Mouse (Mus musculus): Measurements from ENCODE around the gene Mycl. TPM values are rescaled to one million over a fixed set of nuclear protein-coding genes. Genes with fewer than 3 reads are reported as not detected.
"Not testable (repeated sequence)": the region's sequence is repeated elsewhere in the genome, so short reads cannot be mapped to it uniquely, and the experiment has no call there.

The Mycl gene
- polyA plus RNA-seq, 1 experiment from 2014 or later: 33.6 TPM

DNA sequence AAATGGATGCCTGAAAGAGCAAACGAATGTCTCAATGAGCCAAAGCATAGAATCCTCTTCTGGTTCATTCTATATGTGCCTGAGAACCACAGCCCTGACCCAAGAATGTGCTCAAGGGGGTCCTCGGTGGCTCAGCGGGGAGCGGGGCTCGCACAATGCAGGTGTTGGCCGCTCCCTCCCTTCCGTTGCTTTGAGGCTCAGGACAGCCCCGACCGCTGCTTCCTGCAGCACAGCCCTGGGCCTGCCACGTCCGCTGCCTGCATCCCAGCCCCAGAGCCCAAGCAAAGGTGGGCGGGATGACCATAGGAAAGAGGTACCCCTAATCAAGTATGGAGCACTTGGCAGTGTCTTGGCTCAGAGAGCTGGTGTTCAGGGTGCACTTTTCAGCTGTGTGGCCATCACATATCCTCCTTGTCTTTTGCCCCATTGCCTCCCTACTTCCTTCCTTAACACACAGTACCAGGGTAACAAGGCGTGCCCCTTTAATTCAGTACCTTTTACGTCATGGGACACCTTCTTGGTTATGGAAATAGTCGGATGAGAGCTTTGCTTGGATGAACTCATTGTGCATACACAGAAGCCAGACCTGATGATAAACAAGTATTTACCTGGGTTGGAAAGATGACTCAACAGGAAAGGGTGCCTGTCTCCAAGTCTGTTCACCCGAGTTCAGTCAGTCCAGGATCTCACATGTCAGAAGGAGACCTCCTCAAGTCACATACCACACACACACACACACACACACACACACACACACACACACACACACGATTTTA lies 11.8 kb upstream of the Mycl start:
- DNase-seq (ENCODE audit: low spot score): no peak
- Histone ChIP-seq H3K27me3 (replicated peaks; ENCODE audit: low read depth, poor library complexity, severe bottlenecking) (peaks cover 38% of the 10 kb centered on the region), H3K4me1 (peaks cover 7% of the 10 kb centered on the region), H3K36me3 (replicated peaks) (no peaks in the 10 kb centered on the region), H3K27ac (replicated peaks) (peak overlapping the region; percentile 8; the same call in 1 of the 2 replicates), H3K9me3 (no peaks in the 10 kb centered on the region), H3K4me3 (peak overlapping the region; percentile 32)
- WGBS: 23% methylated on average over 17 of the region's 17 CpGs

DNA sequence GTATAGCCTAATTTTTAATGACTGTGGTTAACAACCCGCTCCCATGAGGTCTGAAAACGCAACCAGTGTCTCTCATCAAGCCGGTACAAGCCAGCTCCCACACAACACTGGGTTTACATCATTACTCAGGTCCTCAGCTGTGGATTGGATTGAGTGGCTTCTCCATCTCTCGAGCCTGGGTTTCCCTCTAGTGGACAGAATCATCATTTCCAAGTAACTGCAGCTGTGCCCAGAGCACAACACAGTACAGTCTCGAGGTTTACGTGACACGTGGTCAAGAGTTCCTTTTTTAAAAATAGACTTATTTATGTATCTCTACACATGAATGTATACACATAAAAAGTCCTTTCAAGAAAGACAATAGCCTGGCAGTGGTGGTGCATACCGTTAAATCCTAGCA lies 10.3 kb upstream of the Mycl start:
- WGBS: 53% methylated on average over 8 of the region's 8 CpGs
- Histone ChIP-seq H3K36me3 (replicated peaks) (no peaks in the 10 kb centered on the region), H3K9me3 (no peaks in the 10 kb centered on the region), H3K27ac (replicated peaks) (no peak overlapping the region), H3K4me1 (peaks cover 7% of the 10 kb centered on the region), H3K27me3 (replicated peaks; ENCODE audit: low read depth, poor library complexity, severe bottlenecking) (peaks cover 38% of the 10 kb centered on the region), H3K4me3 (no peak overlapping the region)
- peak; percentile 49 for DNase-seq (ENCODE audit: low spot score)

DNA sequence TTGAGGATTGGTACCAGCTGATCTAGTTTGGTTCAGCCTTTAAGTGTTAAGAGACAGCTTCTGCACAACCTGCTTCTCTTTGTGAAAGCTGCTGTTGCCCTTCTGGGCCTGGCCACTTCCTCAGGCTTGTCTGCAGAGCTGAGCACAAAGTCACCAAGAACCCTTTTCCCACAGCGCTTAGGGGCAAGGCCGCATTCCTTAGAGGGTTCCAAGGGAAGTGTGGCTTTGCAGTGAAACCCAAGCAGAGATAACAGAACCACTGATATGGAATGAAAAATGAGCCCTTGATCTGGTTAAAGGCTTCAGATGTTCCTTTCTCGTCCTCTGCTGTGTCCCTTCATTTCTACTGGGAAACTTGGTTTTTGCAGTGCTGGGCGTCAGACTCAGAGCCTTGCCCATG lies 8.0 kb upstream of the Mycl start:
- DNase-seq (ENCODE audit: low spot score): no peak
- H3K27ac ChIP-seq (replicated peaks): no peak overlapping the region
- H3K36me3 ChIP-seq (replicated peaks): no peaks in the 10 kb centered on the region
- peaks cover 7% of the 10 kb centered on the region for H3K4me1 ChIP-seq
- H3K27me3 ChIP-seq (replicated peaks; ENCODE audit: low read depth, poor library complexity, severe bottlenecking): peaks cover 22% of the 10 kb centered on the region
- H3K4me3 ChIP-seq: no peak overlapping the region
- 86% methylated on average over 4 of the region's 4 CpGs for WGBS
- no peaks in the 10 kb centered on the region for H3K9me3 ChIP-seq

DNA sequence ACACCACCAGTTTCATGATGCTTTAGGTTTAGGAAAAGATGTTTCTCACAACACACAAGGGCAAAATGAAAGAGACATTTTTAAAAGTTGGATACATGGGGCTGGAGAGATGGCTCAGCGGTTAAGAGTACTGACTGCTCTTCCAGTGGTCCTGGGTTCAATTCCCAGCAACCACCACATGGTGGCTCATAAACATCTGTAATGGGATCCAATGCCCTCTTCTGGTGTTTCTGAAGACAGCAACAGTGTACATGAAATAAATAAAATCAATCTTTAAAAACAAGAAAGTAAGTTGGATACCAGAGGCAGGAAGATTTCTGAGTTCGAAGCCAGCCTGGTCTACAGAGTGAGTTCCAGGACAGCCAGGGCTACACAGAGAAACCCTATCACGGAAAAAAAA lies 7.4 kb upstream of the Mycl start:
- not testable (repeated sequence) for H3K36me3 ChIP-seq (replicated peaks); H3K4me1 ChIP-seq; DNase-seq (ENCODE audit: low spot score); H3K27ac ChIP-seq (replicated peaks); H3K9me3 ChIP-seq; H3K4me3 ChIP-seq
- H3K27me3 ChIP-seq (replicated peaks; ENCODE audit: low read depth, poor library complexity, severe bottlenecking): peaks cover 16% of the 10 kb centered on the region
- 52% methylated on average over 3 of the region's 3 CpGs for WGBS

DNA sequence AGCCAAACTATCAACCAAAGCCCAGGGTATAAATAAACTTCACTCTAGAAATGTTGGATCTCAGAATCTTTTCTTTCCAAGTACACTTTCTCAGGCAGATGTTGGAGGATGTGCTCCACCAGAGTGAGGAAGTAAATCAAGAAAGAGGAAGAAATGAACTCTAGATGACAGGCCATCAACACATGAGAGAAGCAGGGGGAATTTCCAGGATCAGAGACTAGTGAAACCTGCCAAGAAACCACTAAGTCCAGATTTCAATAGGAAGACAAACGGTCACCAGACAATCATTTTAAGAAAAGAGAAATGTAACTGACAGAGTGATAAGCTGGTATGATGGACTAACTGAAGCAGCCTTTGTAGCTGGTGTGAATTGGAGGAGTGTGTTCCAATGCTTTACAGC lies 4.3 kb upstream of the Mycl start:
- H3K36me3 ChIP-seq (replicated peaks): no peaks in the 10 kb centered on the region
- DNase-seq (ENCODE audit: low spot score): no peak
- 90% methylated on average over 1 of the region's 1 CpGs for WGBS
- peaks cover under 1% of the 10 kb centered on the region; the same call in 1 of the 2 replicates for H3K4me1 ChIP-seq
- no peaks in the 10 kb centered on the region for H3K9me3 ChIP-seq
- H3K27ac ChIP-seq (replicated peaks): no peak overlapping the region
- H3K4me3 ChIP-seq: no peak overlapping the region
- 0 out of 2 replicates have a peak, but pooled peaks cover 4% of the 10 kb centered on the region for H3K27me3 ChIP-seq (replicated peaks; ENCODE audit: low read depth, poor library complexity, severe bottlenecking)

DNA sequence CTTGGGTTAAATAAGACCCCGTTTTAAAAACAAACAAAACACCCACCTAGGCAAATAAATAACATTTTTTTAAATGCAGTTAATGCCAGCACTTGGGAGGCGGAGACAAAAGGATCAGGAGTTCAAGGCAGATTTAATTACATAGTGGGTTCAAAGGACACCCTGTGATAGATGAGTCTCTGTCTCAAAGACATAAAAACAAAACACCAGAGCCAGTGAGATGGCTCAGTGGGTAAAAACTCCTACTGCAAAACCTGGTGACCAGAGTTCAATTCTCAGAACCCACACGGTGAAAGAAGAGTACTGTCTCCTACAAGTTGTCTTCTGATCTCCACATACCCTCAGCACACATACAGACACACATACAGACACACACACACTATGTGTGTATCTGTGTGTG lies 3.2 kb upstream of the Mycl start:
- Histone ChIP-seq H3K27ac (replicated peaks) (no peak overlapping the region), H3K9me3 (no peaks in the 10 kb centered on the region), H3K36me3 (replicated peaks) (no peaks in the 10 kb centered on the region), H3K4me3 (no peak overlapping the region), H3K27me3 (replicated peaks; ENCODE audit: low read depth, poor library complexity, severe bottlenecking) (0 out of 2 replicates have a peak, but pooled peaks cover 4% of the 10 kb centered on the region), H3K4me1 (peaks cover 11% of the 10 kb centered on the region)
- 73% methylated on average over 3 of the region's 3 CpGs for WGBS
- no peak for DNase-seq (ENCODE audit: low spot score)

DNA sequence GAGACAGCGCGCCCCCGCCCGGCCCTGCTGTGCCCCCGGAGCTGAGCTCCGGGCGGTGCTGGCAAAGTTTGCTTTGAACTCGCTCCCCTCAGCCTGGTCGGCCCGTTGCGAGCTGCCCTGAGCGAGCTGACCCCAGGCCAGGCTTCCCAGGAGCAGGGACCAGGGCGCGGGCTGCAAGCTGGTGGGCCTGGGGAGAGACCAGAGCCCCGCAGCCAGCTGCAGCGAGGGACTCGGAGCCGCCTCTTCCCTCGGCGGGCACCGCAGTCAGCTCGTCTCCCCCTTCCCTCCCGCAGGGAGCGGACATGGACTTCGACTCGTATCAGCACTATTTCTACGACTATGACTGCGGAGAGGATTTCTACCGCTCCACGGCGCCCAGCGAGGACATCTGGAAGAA lies 767 bp downstream of the Mycl start:
- Histone ChIP-seq H3K9me3 (no peaks in the 10 kb centered on the region), H3K27me3 (replicated peaks; ENCODE audit: low read depth, poor library complexity, severe bottlenecking) (peaks cover 40% of the 10 kb centered on the region), H3K4me1 (peaks cover 51% of the 10 kb centered on the region), H3K4me3 (peak overlapping the region; percentile 84), H3K36me3 (replicated peaks) (peaks cover 16% of the 10 kb centered on the region), H3K27ac (replicated peaks) (peak overlapping the region; percentile 95)
- WGBS: 0% methylated on average over 32 of the region's 32 CpGs
- DNase-seq (ENCODE audit: low spot score): no peak

DNA sequence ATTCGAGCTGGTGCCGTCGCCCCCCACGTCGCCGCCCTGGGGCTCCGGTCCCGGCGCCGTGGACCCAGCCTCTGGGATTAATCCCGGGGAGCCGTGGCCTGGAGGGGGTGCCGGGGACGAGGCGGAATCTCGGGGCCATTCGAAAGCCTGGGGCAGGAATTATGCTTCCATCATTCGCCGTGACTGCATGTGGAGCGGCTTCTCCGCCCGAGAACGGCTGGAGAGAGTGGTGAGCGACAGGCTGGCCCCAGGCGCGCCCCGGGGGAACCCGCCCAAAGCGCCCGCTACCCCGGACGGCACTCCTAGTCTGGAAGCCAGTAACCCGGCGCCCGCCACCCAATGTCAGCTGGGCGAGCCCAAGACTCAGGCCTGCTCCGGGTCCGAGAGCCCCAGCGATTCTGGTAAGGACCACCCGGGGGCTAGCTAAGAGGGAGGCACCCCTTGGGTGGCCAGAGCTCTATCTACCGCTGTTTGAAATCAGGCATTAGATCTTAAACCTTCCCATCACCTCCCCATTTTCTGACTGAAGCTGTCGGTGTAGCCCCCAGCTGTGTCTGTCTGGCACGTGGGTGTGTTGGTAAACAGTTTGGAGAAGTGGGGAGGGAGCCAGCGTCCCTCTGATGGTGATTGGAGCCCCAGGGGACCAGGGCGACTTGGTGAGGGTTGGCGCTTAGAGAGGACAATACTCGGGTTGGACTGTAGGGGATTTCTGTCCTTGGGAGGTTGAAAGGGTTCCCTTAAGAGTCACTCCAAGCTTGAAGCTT lies 1.3 kb downstream of the Mycl start:
- Histone ChIP-seq H3K27ac (replicated peaks) (peak overlapping the region; percentile 95), H3K4me3 (peak overlapping the region; percentile 84), H3K27me3 (replicated peaks; ENCODE audit: low read depth, poor library complexity, severe bottlenecking) (peaks cover 41% of the 10 kb centered on the region), H3K4me1 (peaks cover 56% of the 10 kb centered on the region), H3K36me3 (replicated peaks) (peaks cover 22% of the 10 kb centered on the region), H3K9me3 (no peaks in the 10 kb centered on the region)
- DNase-seq (ENCODE audit: low spot score): peak; percentile 71
- WGBS: under 1% methylated on average over 47 of the region's 47 CpGs

DNA sequence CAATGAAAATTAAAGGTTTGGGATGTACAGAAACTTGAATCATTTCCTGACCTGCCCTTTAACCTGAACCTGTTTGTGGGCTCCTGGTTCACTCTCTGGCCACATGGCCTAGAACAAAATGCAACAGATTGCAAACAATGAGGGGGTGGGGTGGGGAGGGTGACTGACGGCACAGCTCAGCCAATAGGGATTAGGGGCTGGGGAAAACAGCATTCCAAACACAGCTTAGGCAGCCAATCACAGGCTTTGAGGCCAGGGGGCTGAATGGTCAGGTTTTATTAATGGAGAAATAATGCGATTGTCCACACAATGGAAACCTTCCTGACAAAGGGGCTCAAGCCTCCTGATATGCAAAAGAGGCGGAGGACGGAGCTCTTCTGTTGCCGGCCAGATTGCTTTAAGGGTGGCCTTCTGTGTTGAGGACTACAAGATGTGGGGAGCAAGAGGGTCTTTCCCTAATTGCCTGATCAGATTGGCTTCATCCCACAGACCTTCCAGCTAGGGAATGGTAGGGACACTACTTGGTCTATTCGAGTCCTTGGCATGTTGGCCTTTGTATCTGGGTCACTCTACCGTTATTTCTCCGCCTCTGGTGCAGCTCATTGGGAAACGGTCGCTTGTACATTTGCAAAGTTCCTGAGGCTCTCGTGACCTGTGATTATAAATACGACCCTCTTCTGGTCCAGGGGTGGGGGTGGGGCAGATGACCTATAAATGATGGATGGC lies 3.2 kb downstream of the Mycl start:
- H3K36me3 ChIP-seq (replicated peaks): peaks cover 31% of the 10 kb centered on the region
- peak overlapping the region; percentile 84 for H3K4me3 ChIP-seq
- peaks cover 41% of the 10 kb centered on the region for H3K27me3 ChIP-seq (replicated peaks; ENCODE audit: low read depth, poor library complexity, severe bottlenecking)
- WGBS: 7% methylated on average over 12 of the region's 12 CpGs
- H3K9me3 ChIP-seq: no peaks in the 10 kb centered on the region
- peak overlapping the region; percentile 95 for H3K27ac ChIP-seq (replicated peaks)
- peak; percentile 85 for DNase-seq (ENCODE audit: low spot score)
- peaks cover 72% of the 10 kb centered on the region for H3K4me1 ChIP-seq

DNA sequence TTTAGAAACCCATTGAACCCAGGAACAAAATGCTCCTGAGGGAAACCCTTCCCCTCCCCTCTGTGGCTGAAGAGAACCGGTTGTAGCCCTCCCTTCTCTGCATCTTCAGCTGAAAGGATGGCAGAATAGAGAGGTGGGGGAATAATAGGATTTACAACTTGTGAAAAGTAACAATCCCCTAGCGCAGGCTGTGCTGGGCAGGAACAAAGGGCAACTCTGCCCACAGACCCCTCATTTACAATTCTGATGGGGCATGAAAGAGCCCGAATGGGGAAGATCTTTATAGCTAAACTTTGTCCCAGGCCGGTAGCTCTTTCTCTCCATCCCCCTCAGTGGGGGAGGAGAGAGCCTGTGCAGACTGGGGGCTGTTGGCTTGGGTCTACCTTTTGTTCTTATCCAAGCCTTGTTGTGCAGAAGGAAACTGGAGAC lies 3.8 kb downstream of the Mycl start:
- Histone ChIP-seq H3K27me3 (replicated peaks; ENCODE audit: low read depth, poor library complexity, severe bottlenecking) (peaks cover 40% of the 10 kb centered on the region), H3K4me3 (peak overlapping the region; percentile 84), H3K9me3 (no peaks in the 10 kb centered on the region), H3K36me3 (replicated peaks) (peaks cover 31% of the 10 kb centered on the region), H3K27ac (replicated peaks) (peak overlapping the region; percentile 95), H3K4me1 (peaks cover 75% of the 10 kb centered on the region)
- WGBS: 16% methylated on average over 4 of the region's 4 CpGs
- no peak for DNase-seq (ENCODE audit: low spot score)

DNA sequence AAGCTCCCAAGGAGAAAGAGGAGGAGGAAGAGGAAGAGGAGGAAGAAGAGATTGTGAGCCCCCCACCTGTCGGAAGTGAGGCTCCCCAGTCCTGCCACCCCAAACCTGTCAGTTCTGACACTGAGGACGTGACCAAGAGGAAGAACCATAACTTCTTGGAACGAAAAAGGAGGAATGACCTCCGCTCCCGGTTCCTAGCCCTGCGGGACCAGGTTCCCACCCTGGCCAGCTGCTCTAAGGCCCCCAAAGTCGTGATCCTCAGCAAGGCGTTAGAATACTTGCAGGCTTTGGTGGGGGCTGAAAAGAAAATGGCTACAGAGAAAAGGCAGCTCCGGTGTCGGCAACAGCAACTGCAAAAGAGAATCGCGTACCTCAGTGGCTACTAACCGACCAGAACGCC lies 4.7 kb downstream of the Mycl start:
- WGBS: 56% methylated on average over 14 of the region's 14 CpGs
- Histone ChIP-seq H3K4me1 (peaks cover 83% of the 10 kb centered on the region), H3K27ac (replicated peaks) (peak overlapping the region; percentile 95), H3K27me3 (replicated peaks; ENCODE audit: low read depth, poor library complexity, severe bottlenecking) (peaks cover 37% of the 10 kb centered on the region), H3K36me3 (replicated peaks) (peaks cover 31% of the 10 kb centered on the region), H3K9me3 (no peaks in the 10 kb centered on the region), H3K4me3 (peak overlapping the region; percentile 84)
- no peak for DNase-seq (ENCODE audit: low spot score)

DNA sequence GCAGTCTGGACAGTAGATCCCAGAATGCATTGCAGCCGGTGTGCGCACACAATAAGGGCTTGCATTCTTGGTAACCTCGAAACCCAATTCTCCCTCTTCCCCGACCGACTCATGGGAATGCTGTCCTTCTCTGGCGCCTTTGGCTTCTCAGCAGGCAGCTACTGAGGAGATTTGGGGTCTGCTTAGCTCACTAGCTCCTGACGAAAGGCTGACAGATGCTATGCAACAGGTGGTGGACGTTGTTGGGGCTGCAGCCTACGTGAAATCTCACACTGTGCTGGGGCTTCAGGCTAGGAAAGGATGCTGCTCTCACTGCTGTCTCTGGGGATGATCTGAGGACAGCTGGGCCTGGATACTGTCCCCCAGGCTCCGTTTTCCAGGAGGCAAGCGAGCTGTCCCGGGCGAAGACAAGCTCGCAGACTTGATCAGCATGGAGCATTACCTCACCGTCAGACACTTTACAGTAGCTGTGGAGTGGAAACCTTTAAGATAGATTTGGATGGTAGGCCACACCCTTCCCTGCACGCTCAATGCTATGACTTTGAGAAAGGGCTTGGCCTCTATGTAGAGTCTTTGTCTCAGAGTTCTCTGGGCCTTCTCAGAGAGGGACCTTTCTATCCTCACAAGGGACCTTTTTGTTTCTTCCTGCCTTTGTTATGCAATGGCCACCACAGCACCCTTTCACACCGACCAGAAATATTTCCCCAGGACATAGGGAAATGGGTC lies 5.3 kb downstream of the Mycl start:
- Histone ChIP-seq H3K4me3 (peak overlapping the region; percentile 84; the same call in 1 of the 2 replicates), H3K4me1 (peaks cover 90% of the 10 kb centered on the region), H3K27ac (replicated peaks) (peak overlapping the region; percentile 95), H3K27me3 (replicated peaks; ENCODE audit: low read depth, poor library complexity, severe bottlenecking) (peaks cover 37% of the 10 kb centered on the region), H3K9me3 (no peaks in the 10 kb centered on the region), H3K36me3 (replicated peaks) (peaks cover 31% of the 10 kb centered on the region)
- no peak for DNase-seq (ENCODE audit: low spot score)
- WGBS: 51% methylated on average over 17 of the region's 17 CpGs
